9 mouse cellular contexts compared by ENCODE assay signal in the genomic region with DNA sequence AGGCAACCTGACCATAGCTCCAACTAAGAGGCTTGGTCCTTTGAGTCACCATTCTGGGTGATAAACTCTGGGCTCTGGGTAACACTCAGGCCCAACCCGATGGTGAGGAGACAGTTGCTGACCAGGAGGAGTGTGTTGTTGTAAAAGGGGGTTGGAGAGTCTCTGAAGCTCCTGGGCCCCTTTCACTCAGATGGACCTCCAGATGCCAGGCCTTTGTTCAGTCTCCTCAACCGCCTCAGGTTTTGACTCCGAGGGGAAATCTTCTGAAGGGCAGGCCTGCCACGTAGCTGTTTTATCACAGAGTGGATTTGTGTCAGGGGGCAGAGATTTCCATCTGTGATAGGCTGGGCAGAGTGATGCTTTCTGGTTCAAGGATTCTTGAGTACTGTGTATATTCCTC. TPM values are rescaled to one million over a fixed set of nuclear protein-coding genes. Genes with fewer than 3 reads are reported as not detected.
DNase-seq lines count a peak whose midpoint lies in the region; ATAC-seq lines count a peak whose summit lies in the region.
"Had no signal": no experiment of that assay in that cellular context is flagged by ENCODE, and none has a peak within 500 bp of the region (broad histone marks: within the 10 kb centered on the region; RNA-seq: fewer than 3 reads in every experiment).

No protein-coding gene starts in this region.

- H3K27ac ChIP-seq in heart, embryonic 13.5 days (replicated peaks), result peak overlapping the region; percentile 36
- H3K27ac ChIP-seq in embryonic facial prominence, embryonic 10.5 days (replicated peaks), result peak overlapping the region; percentile 92
- H3K27ac ChIP-seq in hindbrain, embryonic 13.5 days, result peak overlapping the region; percentile 99
- peak overlapping the region; percentile 96 for H3K27ac ChIP-seq in midbrain, embryonic 15.5 days
- H3K27ac ChIP-seq: liver, embryonic 14.5 days had no signal

- 27% methylated on average over 4 of the region's 4 CpGs for WGBS in heart, embryonic 13.5 days
- WGBS in embryonic facial prominence, embryonic 10.5 days, result 6% methylated on average over 4 of the region's 4 CpGs
- 5% methylated on average over 4 of the region's 4 CpGs for WGBS in hindbrain, embryonic 13.5 days
- WGBS in midbrain, embryonic 15.5 days, result 6% methylated on average over 4 of the region's 4 CpGs

- no peak overlapping the region for H3K4me3 ChIP-seq in heart, embryonic 13.5 days
- H3K4me3 ChIP-seq in embryonic facial prominence, embryonic 10.5 days, result peak overlapping the region; percentile 45
- H3K4me3 ChIP-seq in hindbrain, embryonic 13.5 days, result no peak overlapping the region
- H3K4me3 ChIP-seq in midbrain, embryonic 15.5 days, result no peak overlapping the region

- peaks cover 54% of the 10 kb centered on the region for H3K4me1 ChIP-seq in heart, embryonic 13.5 days
- peaks cover 90% of the 10 kb centered on the region for H3K4me1 ChIP-seq in embryonic facial prominence, embryonic 10.5 days
- peaks cover 88% of the 10 kb centered on the region for H3K4me1 ChIP-seq in hindbrain, embryonic 13.5 days (replicated peaks)
- peaks cover 72% of the 10 kb centered on the region for H3K4me1 ChIP-seq in midbrain, embryonic 15.5 days

- no peak for ATAC-seq in heart, embryonic 13.5 days (ENCODE audit: extremely low read depth, insufficient number of reproducible peaks, low FRiP score, low TSS enrichment)
- no peak for ATAC-seq in hindbrain, embryonic 13.5 days (ENCODE audit: low FRiP score)
- peak; percentile 2; the same call in 1 of the 2 replicates for ATAC-seq in midbrain, embryonic 15.5 days (replicated peaks)

- no peaks in the 10 kb centered on the region for H3K27me3 ChIP-seq in heart, embryonic 13.5 days (replicated peaks)
- no peaks in the 10 kb centered on the region for H3K27me3 ChIP-seq in embryonic facial prominence, embryonic 10.5 days (replicated peaks; ENCODE audit: low read depth, poor library complexity, severe bottlenecking)
- no peaks in the 10 kb centered on the region for H3K27me3 ChIP-seq in hindbrain, embryonic 13.5 days
- H3K27me3 ChIP-seq in midbrain, embryonic 15.5 days (replicated peaks), result no peaks in the 10 kb centered on the region

- no peak overlapping the region for H3K9ac ChIP-seq in heart, embryonic 13.5 days
- H3K9ac ChIP-seq in hindbrain, embryonic 13.5 days, result peak overlapping the region; percentile 62
- H3K9ac ChIP-seq in midbrain, embryonic 15.5 days, result peak overlapping the region; percentile 25; the same call in 1 of the 2 replicates
- H3K9ac ChIP-seq: liver, embryonic 14.5 days had no signal

- no peaks in the 10 kb centered on the region for H3K36me3 ChIP-seq in heart, embryonic 13.5 days
- no peaks in the 10 kb centered on the region for H3K36me3 ChIP-seq in embryonic facial prominence, embryonic 10.5 days (replicated peaks)
- peaks cover 6% of the 10 kb centered on the region for H3K36me3 ChIP-seq in hindbrain, embryonic 13.5 days
- no peaks in the 10 kb centered on the region for H3K36me3 ChIP-seq in midbrain, embryonic 15.5 days (replicated peaks)

- no peaks in the 10 kb centered on the region for H3K9me3 ChIP-seq in heart, embryonic 13.5 days
- H3K9me3 ChIP-seq in embryonic facial prominence, embryonic 10.5 days, result no peaks in the 10 kb centered on the region
- no peaks in the 10 kb centered on the region for H3K9me3 ChIP-seq in hindbrain, embryonic 13.5 days
- no peaks in the 10 kb centered on the region for H3K9me3 ChIP-seq in midbrain, embryonic 15.5 days

- no peak for DNase-seq in heart, adult 8-10 months (ENCODE audit: low spot score)
- no peak for DNase-seq in embryonic facial prominence, embryonic 10.5 days (ENCODE audit: low spot score)
- DNase-seq in frontal cortex, adult 2 months (ENCODE audit: extremely low spot score in 1 of 2, low spot score in 1 of 2), result no peak
- no peak for DNase-seq in Muller cell, postnatal 12 days (ENCODE audit: inconsistent ontology term)
- DNase-seq in adrenal gland, adult 18-20 months (ENCODE audit: low spot score in 2 of 2), result no peak

- 0 out of 2 replicates have a peak overlapping the region, but pooled peaks have one; percentile 38 for H3K4me2 ChIP-seq in heart, embryonic 13.5 days
- peak overlapping the region; percentile 43 for H3K4me2 ChIP-seq in hindbrain, embryonic 13.5 days
- H3K4me2 ChIP-seq in midbrain, embryonic 15.5 days, result peak overlapping the region; percentile 38

RNA-seq across cellular contexts. Expression of a gene that starts 38.9 kb away (rescaled TPM):
- 0.09 TPM in 2 replicates for polyA plus RNA-seq in heart, embryonic 13.5 days (2015; fragmentation: Nextera tagmentation; extraction: Ambion mirVana)
- under 1 TPM in 2 of 4 experiments, not detected in 2; 0.09 to 0.11 TPM for total RNA-seq in heart, adult 8-10 months (2022)
- polyA plus RNA-seq in embryonic facial prominence, embryonic 10.5 days (2016; fragmentation: Nextera tagmentation; extraction: Ambion mirVana), result 0.09 and 0.12 TPM in 2 replicates
- polyA plus RNA-seq in hindbrain, embryonic 13.5 days (2015; fragmentation: Nextera tagmentation; extraction: Ambion mirVana), result 0.38 and 0.53 TPM in 2 replicates
- polyA plus RNA-seq in midbrain, embryonic 15.5 days (2015; fragmentation: Nextera tagmentation; extraction: Ambion mirVana), result 0.28 and 0.34 TPM in 2 replicates
- polyA plus RNA-seq in frontal cortex, adult 2 months (2012; rRNA removed), result 0.90 and 1.0 TPM in 2 replicates
- under 1 TPM; 0.17 to 0.42 TPM for total RNA-seq in adrenal gland, adult 18-20 months (2021)

Comparison
In these comparisons a context has a peak if more than half of its experiments do, and no peak if none do; other contexts are left out.
1. H3K27ac ChIP-seq: peak in every context shown above with its lines; median percentile 99 in hindbrain, embryonic 13.5 days; 96 in midbrain, embryonic 15.5 days; 92 in embryonic facial prominence, embryonic 10.5 days; 36 in heart, embryonic 13.5 days.